Mouse (Mus musculus): ENCODE results near the gene Kdm4b.

DNA sequence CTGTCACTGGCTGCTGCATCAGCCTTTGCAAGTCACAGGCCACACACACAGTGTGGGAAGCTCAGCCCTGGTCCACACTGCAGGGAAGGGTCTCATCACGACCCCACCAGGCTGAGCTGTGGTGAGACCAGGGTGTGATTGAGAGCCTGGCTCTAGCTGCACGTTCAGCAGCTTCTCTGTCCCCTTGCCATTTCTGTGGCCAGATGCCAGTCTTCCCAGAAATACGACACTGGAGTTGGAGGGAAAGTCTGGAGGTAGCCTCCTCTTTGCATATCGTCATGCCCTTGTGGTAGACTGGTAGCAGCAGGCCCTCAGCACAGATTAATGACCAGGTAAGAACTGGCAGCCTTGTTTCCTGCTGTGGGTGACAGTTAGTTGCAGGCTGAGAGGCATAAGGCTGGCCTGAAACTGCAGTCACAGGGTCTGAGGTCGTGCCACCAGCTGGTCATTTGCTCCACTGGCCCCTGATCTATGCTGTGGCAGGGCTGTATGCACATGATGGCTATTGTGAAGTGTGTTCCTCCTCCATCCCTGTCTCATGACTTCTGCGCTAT is 53.5 kb downstream of the Kdm4b start:
- TF ChIP-seq CTCF (IDR thresholded peaks at IDR 0.05; ENCODE audit: control insufficient read depth, insufficient read depth, insufficient replicate concordance, low read depth, low read length), result no peak
- TF ChIP-seq POLR2A (IDR thresholded peaks at IDR 0.05; ENCODE audit: control insufficient read depth, low read depth, low read length), result no peak
